Mouse (Mus musculus) myocyte (in vitro differentiated cells): ENCODE measurements around the gene Mrps5. TPM values are rescaled to one million over a fixed set of nuclear protein-coding genes. Genes with fewer than 3 reads are reported as not detected.
"Not testable (repeated sequence)": the region's sequence is repeated elsewhere in the genome, so short reads cannot be mapped to it uniquely, and the experiment has no call there.

Experiments used
- H3K27me3 ChIP-seq: one replicate; pipeline ENCODE4 v1.6.1; 2011; ENCODE audit not compliant: control insufficient read depth, insufficient read depth, insufficient read length
- H3K36me3 ChIP-seq: one replicate; pipeline ENCODE4 v1.6.1; 2011; ENCODE audit not compliant: control insufficient read depth, insufficient read depth
- H3K4me2 ChIP-seq: one replicate; pipeline ENCODE4 v1.6.1; 2011; ENCODE audit warnings: low read depth, control low read depth
- H3K4me3 ChIP-seq: one replicate; pipeline ENCODE4 v1.5.1; 2011; ENCODE audit warnings: mild to moderate bottlenecking, control low read depth, moderate library complexity
- H3K79me2 ChIP-seq: one replicate; pipeline ENCODE4 v1.6.1; 2011; ENCODE audit not compliant: control insufficient read depth, insufficient read depth
- H3ac ChIP-seq: one replicate; pipeline ENCODE4 v1.6.1; 2011; ENCODE audit not compliant: control insufficient read depth, insufficient read length
- CEBPB ChIP-seq: IDR thresholded peaks from 2 replicates; pipeline ENCODE4 v1.6.1; 2011; ENCODE audit warnings: mild to moderate bottlenecking, moderate library complexity; ENCODE audit not compliant: poor library complexity, insufficient read depth, severe bottlenecking
- E2F4 ChIP-seq: IDR thresholded peaks from one replicate; pipeline ENCODE4 v1.6.1; 2011; ENCODE audit warnings: mild to moderate bottlenecking, control low read depth, moderate library complexity; ENCODE audit not compliant: insufficient read depth
- MAX ChIP-seq: IDR thresholded peaks from one replicate; pipeline ENCODE4 v1.6.1; 2011; ENCODE audit warnings: low read depth, mild to moderate bottlenecking, control low read depth
- MYOD1 ChIP-seq, 3 experiments: IDR thresholded peaks; one replicate each; pipeline ENCODE4 v1.6.1; 2011; ENCODE audit warnings: control low read depth in 2 of 3, low read depth in 2 of 3, mild to moderate bottlenecking in 2 of 3, moderate library complexity in 1 of 3; ENCODE audit not compliant: insufficient read length in 2 of 3, control insufficient read depth in 1 of 3
- MYOG ChIP-seq, 3 experiments: IDR thresholded peaks; one replicate each; pipeline ENCODE4 v1.6.1; 2011; ENCODE audit warnings: control low read depth in 2 of 3, low read depth in 2 of 3, mild to moderate bottlenecking in 2 of 3; ENCODE audit not compliant: insufficient read length in 2 of 3, control insufficient read depth in 1 of 3, insufficient read depth in 1 of 3
- POLR2A ChIP-seq: IDR thresholded peaks from one replicate; pipeline ENCODE4 v1.6.1; 2011; ENCODE audit warnings: low read depth, mild to moderate bottlenecking, control low read depth, moderate library complexity; ENCODE audit not compliant: insufficient read length
- POLR2AphosphoS2 ChIP-seq: IDR thresholded peaks from one replicate; pipeline ENCODE4 v1.6.1; 2011; ENCODE audit warnings: low read depth, control low read depth; ENCODE audit not compliant: insufficient read length
- REST ChIP-seq: IDR thresholded peaks from one replicate; pipeline ENCODE4 v1.6.1; 2011; ENCODE audit warnings: mild to moderate bottlenecking, control low read depth, moderate library complexity; ENCODE audit not compliant: insufficient read depth, insufficient read length
- SRF ChIP-seq: IDR thresholded peaks from one replicate; pipeline ENCODE4 v1.6.1; 2011; ENCODE audit warnings: low read depth; ENCODE audit not compliant: control insufficient read depth, insufficient read length
- TCF12 ChIP-seq: IDR thresholded peaks from one replicate; pipeline ENCODE4 v1.6.1; 2011; ENCODE audit warnings: mild to moderate bottlenecking, control low read depth; ENCODE audit not compliant: poor library complexity, insufficient read depth, severe bottlenecking
- TCF3 ChIP-seq: IDR thresholded peaks from one replicate; pipeline ENCODE4 v1.6.1; 2011; ENCODE audit warnings: low read depth, control low read depth; ENCODE audit not compliant: insufficient read length
- USF1 ChIP-seq: IDR thresholded peaks from one replicate; pipeline ENCODE4 v1.6.1; 2011; ENCODE audit warnings: low read depth, mild to moderate bottlenecking, control low read depth, moderate library complexity
- polyA plus RNA-seq: library from polyadenylated mRNA; unstranded; fragments of >200 nt; fragmentation: generic; extraction: Trizol; gene quantifications from one replicate; pipeline ENCODE4 v1.2.1, GENCODE M21; 2012; ENCODE audit warnings: missing spikeins

Gene Mrps5
- polyA plus RNA-seq, 1 experiment = 72.0 TPM

DNA sequence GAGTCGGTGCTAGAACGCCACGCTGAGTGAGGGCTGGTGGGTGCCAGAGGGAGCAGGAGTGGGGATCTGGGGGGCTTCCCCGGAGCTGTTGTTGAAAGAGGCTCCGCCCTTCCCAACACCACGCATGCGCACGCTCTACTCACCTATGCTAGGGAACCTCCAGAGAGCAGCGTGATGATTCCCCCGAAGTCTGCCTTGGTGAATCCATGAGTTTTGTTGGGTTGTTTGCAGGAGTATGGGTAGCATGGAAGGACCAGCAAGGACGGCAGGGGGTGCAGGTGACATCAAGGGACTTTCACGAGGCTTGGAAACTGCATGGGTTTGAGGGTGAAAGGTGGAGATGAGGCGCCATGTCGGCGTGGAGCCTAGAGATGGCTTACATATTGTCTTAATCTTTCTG is 3.2 kb downstream of the Mrps5 start:
- no peaks in the 10 kb centered on the region for H3K36me3 ChIP-seq
- TF ChIP-seq E2F4 = no peak
- TF ChIP-seq MAX = no peak
- no peak for TF ChIP-seq MYOD1 (IDR thresholded peaks at IDR 0.05; ENCODE audit: control insufficient read depth in 1 of 3, insufficient read length in 2 of 3, low read depth in 2 of 3)
- TF ChIP-seq POLR2AphosphoS2 = no peak
- no peak for TF ChIP-seq USF1
- TF ChIP-seq SRF = no peak
- TF ChIP-seq TCF3 = no peak
- TF ChIP-seq CEBPB = no peak
- TF ChIP-seq POLR2A = no peak
- TF ChIP-seq REST = no peak
- no peak for TF ChIP-seq TCF12
- peaks cover 17% of the 10 kb centered on the region for H3K79me2 ChIP-seq
- no peak overlapping the region for H3ac ChIP-seq
- H3K27me3 ChIP-seq = no peaks in the 10 kb centered on the region
- H3K4me3 ChIP-seq = no peak overlapping the region
- no peak overlapping the region for H3K4me2 ChIP-seq

DNA sequence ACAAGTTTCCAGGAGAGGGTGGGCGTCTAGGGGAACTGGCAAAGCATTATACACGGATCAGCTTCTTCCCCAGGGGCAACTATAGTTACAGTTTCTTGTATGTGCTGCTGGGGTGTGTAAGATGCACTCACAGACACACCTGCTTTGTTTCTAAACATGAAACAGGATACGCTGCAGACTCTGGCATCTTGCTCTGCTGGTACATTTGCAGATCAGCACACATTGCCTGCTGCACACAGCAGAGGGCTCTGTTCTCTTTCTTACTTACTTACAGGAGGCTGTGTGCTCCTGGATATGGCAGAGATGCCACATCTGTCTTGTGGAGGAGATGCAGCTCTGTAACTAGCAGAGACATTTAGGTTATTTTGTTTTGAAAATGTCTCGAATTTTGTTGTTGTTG is 3.8 kb downstream of the Mrps5 start:
- H3ac ChIP-seq = no peak overlapping the region
- H3K27me3 ChIP-seq = no peaks in the 10 kb centered on the region
- no peak overlapping the region for H3K4me2 ChIP-seq
- TF ChIP-seq MYOG (IDR thresholded peaks at IDR 0.05; ENCODE audit: control insufficient read depth in 1 of 3, insufficient read depth in 1 of 3, insufficient read length in 2 of 3, low read depth in 2 of 3) (no peak), REST (no peak), TCF3 (no peak), SRF (no peak), MAX (no peak), USF1 (no peak), E2F4 (no peak)
- peaks cover 17% of the 10 kb centered on the region for H3K79me2 ChIP-seq
- H3K4me3 ChIP-seq = no peak overlapping the region
- H3K36me3 ChIP-seq = no peaks in the 10 kb centered on the region

DNA sequence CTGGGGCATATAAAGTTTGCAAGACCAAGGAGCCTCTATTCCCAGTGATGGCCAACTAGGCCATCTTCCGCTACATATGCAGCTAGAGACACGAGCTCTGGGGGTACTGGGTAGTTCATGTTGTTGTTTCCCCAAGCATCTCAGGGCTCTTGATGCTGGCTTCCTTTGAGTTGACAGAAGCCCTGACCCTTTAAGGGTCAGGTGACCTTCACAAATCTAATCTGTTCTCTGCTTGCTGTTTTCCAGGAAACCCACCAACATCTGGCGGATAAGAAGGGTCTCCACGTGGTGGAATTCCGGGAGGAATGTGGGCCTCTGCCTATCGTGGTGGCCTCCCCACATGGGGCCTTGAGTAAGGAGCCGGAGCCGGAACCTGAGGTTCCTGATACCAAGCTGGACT is 16.4 kb downstream of the Mrps5 start:
- not testable (repeated sequence) for H3K27me3 ChIP-seq, H3K36me3 ChIP-seq, H3K4me2 ChIP-seq, H3ac ChIP-seq, H3K79me2 ChIP-seq, H3K4me3 ChIP-seq

DNA sequence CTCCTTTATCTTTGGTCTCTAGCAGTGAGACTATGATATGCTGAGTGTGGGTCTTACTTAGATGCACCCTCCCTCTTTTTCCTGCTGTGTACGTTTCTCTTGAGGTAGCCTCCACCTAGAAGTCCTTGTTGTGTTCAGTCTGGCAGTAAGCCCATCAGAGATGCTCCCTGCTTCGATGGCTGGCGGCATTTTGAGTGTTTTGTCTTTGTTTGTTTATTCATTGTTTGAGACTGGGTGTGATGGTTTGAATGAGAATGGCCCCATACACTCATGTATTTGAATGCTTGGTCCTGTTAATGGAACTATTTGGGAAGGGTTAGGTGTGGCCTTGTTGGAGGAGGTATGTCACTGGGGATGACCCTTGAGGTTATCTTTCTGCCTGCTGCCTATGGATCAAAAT is 18.2 kb downstream of the Mrps5 start:
- H3K36me3 ChIP-seq = peaks cover 7% of the 10 kb centered on the region

DNA sequence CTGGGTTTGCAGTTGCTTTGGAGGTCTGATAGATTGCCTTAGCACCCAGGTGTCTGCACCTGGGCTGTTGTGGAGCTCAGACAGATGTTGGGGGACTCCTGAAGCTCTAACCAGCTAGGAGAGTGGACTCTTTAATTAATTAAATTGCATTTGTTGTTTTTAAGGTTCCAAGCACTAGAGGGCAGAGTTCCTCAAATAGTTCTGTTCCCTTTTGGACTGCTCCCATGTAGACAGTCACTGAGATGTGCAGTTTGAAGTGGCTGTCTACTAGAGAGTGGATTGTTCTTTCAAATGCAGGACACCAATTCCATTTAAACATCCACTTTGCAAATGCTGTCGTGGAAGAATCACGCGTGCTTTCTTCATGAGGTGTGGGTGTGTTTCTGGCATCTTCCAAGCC is 21.2 kb downstream of the Mrps5 start:
- H3ac ChIP-seq = no peak overlapping the region
- no peak overlapping the region for H3K4me2 ChIP-seq
- no peak overlapping the region for H3K4me3 ChIP-seq
- H3K36me3 ChIP-seq = peaks cover 7% of the 10 kb centered on the region
- TF ChIP-seq POLR2AphosphoS2 (no peak), REST (no peak)
- H3K27me3 ChIP-seq = no peaks in the 10 kb centered on the region
- H3K79me2 ChIP-seq = no peaks in the 10 kb centered on the region

More for the DNA sequence above, 18.2 kb downstream of the Mrps5 start:
- TF ChIP-seq TCF3 (no peak), MYOG (IDR thresholded peaks at IDR 0.05; ENCODE audit: control insufficient read depth in 1 of 3, insufficient read depth in 1 of 3, insufficient read length in 2 of 3, low read depth in 2 of 3) (no peak)
- no peaks in the 10 kb centered on the region for H3K27me3 ChIP-seq
- H3ac ChIP-seq = no peak overlapping the region
- H3K4me3 ChIP-seq = no peak overlapping the region
- no peak overlapping the region for H3K4me2 ChIP-seq
- H3K79me2 ChIP-seq = no peaks in the 10 kb centered on the region

DNA sequence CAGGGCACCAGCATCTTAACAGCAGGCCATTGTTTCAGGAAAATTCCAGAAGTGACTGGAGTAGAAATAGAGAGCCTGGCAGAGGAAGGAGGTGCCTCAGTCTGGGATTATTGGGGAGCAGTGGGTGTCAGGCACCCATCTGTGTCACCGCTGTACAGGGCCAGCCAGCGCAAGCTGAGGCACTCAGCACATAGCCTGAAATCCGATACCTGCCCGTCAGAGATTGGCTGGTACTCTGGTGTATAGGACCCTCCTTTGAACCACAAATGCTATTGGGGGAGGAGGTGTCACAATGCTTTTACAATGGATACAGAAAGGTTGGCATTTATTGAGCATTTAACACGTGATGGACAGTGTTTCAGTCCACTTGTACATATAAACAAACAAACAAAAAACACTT is 22.0 kb downstream of the Mrps5 start:
- no peaks in the 10 kb centered on the region for H3K79me2 ChIP-seq
- no peak overlapping the region for H3K4me2 ChIP-seq
- H3K27me3 ChIP-seq = no peaks in the 10 kb centered on the region
- TF ChIP-seq CEBPB = no peak
- no peak for TF ChIP-seq TCF3
- TF ChIP-seq USF1 = no peak
- no peak for TF ChIP-seq TCF12
- no peak for TF ChIP-seq MYOG (IDR thresholded peaks at IDR 0.05; ENCODE audit: control insufficient read depth in 1 of 3, insufficient read depth in 1 of 3, insufficient read length in 2 of 3, low read depth in 2 of 3)
- TF ChIP-seq SRF = no peak
- no peak for TF ChIP-seq MYOD1 (IDR thresholded peaks at IDR 0.05; ENCODE audit: control insufficient read depth in 1 of 3, insufficient read length in 2 of 3, low read depth in 2 of 3)
- TF ChIP-seq POLR2A = no peak
- no peak for TF ChIP-seq REST
- TF ChIP-seq MAX = no peak
- TF ChIP-seq POLR2AphosphoS2 = no peak
- TF ChIP-seq E2F4 = no peak
- H3K36me3 ChIP-seq = peaks cover 7% of the 10 kb centered on the region
- H3ac ChIP-seq = no peak overlapping the region
- H3K4me3 ChIP-seq = no peak overlapping the region
